Mouse (Mus musculus): ENCODE measurements around the gene Toporsl.

The Toporsl gene

GRCm38 (mm10) chr4:52595927-52596326, at the start of gene Toporsl:
Toporsl (plus strand) TSS chr4:52596274.
- DNase-seq, result no peak

GRCm38 (mm10) chr4:52557672-52558071, 38.4 kb upstream of the Toporsl start:
- DNase-seq, result no peak

- no peak for DNase-seq
Observed at GRCm38 (mm10) chr4:52558080-52558479, 38.0 kb upstream of the Toporsl start.

GRCm38 (mm10) chr4:52563859-52564258, 32.2 kb upstream of the Toporsl start:
- DNase-seq, result no peak

- DNase-seq, result no peak
Observed at GRCm38 (mm10) chr4:52586194-52586734, 9.8 kb upstream of the Toporsl start.

- DNase-seq, result no peak
Observed at GRCm38 (mm10) chr4:52593821-52594356, 2.2 kb upstream of the Toporsl start.

GRCm38 (mm10) chr4:52594632-52595031, 1.4 kb upstream of the Toporsl start:
- DNase-seq, result no peak

- peak; percentile 13 for DNase-seq
Observed at GRCm38 (mm10) chr4:52598180-52598881, 2.3 kb downstream of the Toporsl start.

GRCm38 (mm10) chr4:52606923-52607322, 10.8 kb downstream of the Toporsl start:
- DNase-seq, result no peak

- DNase-seq, result no peak
Observed at GRCm38 (mm10) chr4:52634986-52635385, 38.9 kb downstream of the Toporsl start.

- DNase-seq, result no peak
Observed at GRCm38 (mm10) chr4:52647791-52648190, 51.7 kb downstream of the Toporsl start.

GRCm38 (mm10) chr4:52659701-52660100, 63.6 kb downstream of the Toporsl start:
- DNase-seq, result no peak

GRCm38 (mm10) chr4:52660701-52661117, 64.6 kb downstream of the Toporsl start:
- peak; percentile 32 for DNase-seq

GRCm38 (mm10) chr4:52661311-52661710, 65.2 kb downstream of the Toporsl start:
- no peak for DNase-seq

All from embryo, embryonic 11 days (tissue).